Mouse (Mus musculus) heart, adult 2 months (tissue): ENCODE measurements around the gene Spcs2. TPM values are rescaled to one million over a fixed set of nuclear protein-coding genes. Genes with fewer than 3 reads are reported as not detected.

Experiments
- DNase-seq, 2 experiments: peaks; one replicate each; pipeline ENCODE4 v3.0.0; 2021
- H3K27ac ChIP-seq: fragments of 200-600 bp; 2 replicates; pipeline ENCODE4 v1.8.1; 2022
- H3K27me3 ChIP-seq: fragments of 200-500 bp; 2 replicates; pipeline ENCODE4 v1.6.1; 2012; ENCODE audit warnings: mild to moderate bottlenecking, low read length, inconsistent platforms, mixed read lengths; ENCODE audit not compliant: control insufficient read depth, insufficient read depth
- H3K36me3 ChIP-seq: fragments of 200-500 bp; 2 replicates; pipeline ENCODE4 v1.6.1; 2012; ENCODE audit warnings: low read length, inconsistent platforms; ENCODE audit not compliant: control insufficient read depth, insufficient read depth
- H3K4me1 ChIP-seq: fragments of 200-500 bp; 2 replicates; pipeline ENCODE4 v1.6.1; 2011; ENCODE audit warnings: low read length; ENCODE audit not compliant: control insufficient read depth, insufficient read depth
- H3K4me3 ChIP-seq: fragments of 200-600 bp; 2 replicates; pipeline ENCODE4 v1.8.1; 2022
- H3K79me2 ChIP-seq: fragments of 200-500 bp; replicated peaks from 2 replicates; pipeline ENCODE4 v1.6.1; 2012; ENCODE audit warnings: mild to moderate bottlenecking, inconsistent platforms, low read length, moderate library complexity, mixed read lengths; ENCODE audit not compliant: control insufficient read depth, insufficient read depth
- H3K9ac ChIP-seq: fragments of 200-500 bp; 2 replicates; pipeline ENCODE4 v1.6.1; 2012; ENCODE audit warnings: low read depth, mild to moderate bottlenecking, control low read depth, inconsistent platforms, low read length, mixed read lengths
- CTCF ChIP-seq: fragments of 200-600 bp; IDR thresholded peaks from 2 replicates; pipeline ENCODE4 v1.8.1; 2022; ENCODE audit warnings: antibody characterized with exemption, mild to moderate bottlenecking, moderate library complexity
- EP300 ChIP-seq: fragments of 200-500 bp; IDR thresholded peaks from 2 replicates; pipeline ENCODE4 v1.6.1; 2011; ENCODE audit warnings: low read depth, low read length, control low read depth; ENCODE audit not compliant: insufficient read depth
- POLR2A ChIP-seq: fragments of 200-500 bp; IDR thresholded peaks from 2 replicates; pipeline ENCODE4 v1.6.1; 2011; ENCODE audit warnings: mild to moderate bottlenecking, low read depth, low read length, control low read depth; ENCODE audit not compliant: insufficient read depth
- WGBS: fragments of 180-500 bp; shearing (Covaris S2); methylation state at CpG from one replicate; pipeline ENCODE4 v1.1.7; 2018; 5-methylcytosine and 5-hydroxymethylcytosine counted together
- intact Hi-C: fragments of 180-260 bp; cut with DNase I; formaldehyde crosslinking; loops from one replicate; pipeline ENCODE4 v1.15.1; 2025
- polyA plus RNA-seq: library from polyadenylated mRNA; depleted of rRNA; stranded (reverse); fragments of >200 nt; gene quantifications from 2 replicates; pipeline ENCODE4 v1.2.3, GENCODE M21; 2012
- total RNA-seq, 2 experiments: library from RNA; stranded (reverse); gene quantifications; 2 replicates each; pipeline ENCODE4 v1.2.3; 2021

Spcs2 gene
- total and polyA plus RNA-seq, 3 experiments = 21.0 to 60.9 (median 58.8) TPM

GRCm38 (mm10) chr7:99851618-99852017 lies 11.6 kb downstream of the Spcs2 start:
- H3K27me3 ChIP-seq = no peaks in the 10 kb centered on the region
- intact Hi-C loops = no loop called here
- 0 out of 2 replicates have a peak, but pooled peaks cover 6% of the 10 kb centered on the region for H3K79me2 ChIP-seq
- no peak for DNase-seq
- TF ChIP-seq CTCF = no peak
- no peak for TF ChIP-seq EP300
- no peak for TF ChIP-seq POLR2A
- H3K36me3 ChIP-seq = peaks cover 3% of the 10 kb centered on the region
- peaks cover 2% of the 10 kb centered on the region for H3K4me1 ChIP-seq
- no peak overlapping the region for H3K4me3 ChIP-seq
- 64% methylated on average over 6 of the region's 6 CpGs for WGBS
- H3K27ac ChIP-seq = no peak overlapping the region
- no peak overlapping the region for H3K9ac ChIP-seq

GRCm38 (mm10) chr7:99851121-99851520 lies 12.1 kb downstream of the Spcs2 start:
- H3K27me3 ChIP-seq = no peaks in the 10 kb centered on the region
- DNase-seq = no peak
- WGBS = 71% methylated on average over 1 of the region's 1 CpGs
- no peak overlapping the region for H3K9ac ChIP-seq
- no peak overlapping the region for H3K4me3 ChIP-seq
- 0 out of 2 replicates have a peak, but pooled peaks cover 6% of the 10 kb centered on the region for H3K79me2 ChIP-seq
- H3K4me1 ChIP-seq = peaks cover 2% of the 10 kb centered on the region
- H3K27ac ChIP-seq = no peak overlapping the region
- TF ChIP-seq EP300 (no peak), CTCF (no peak), POLR2A (no peak)
- intact Hi-C loops = no loop called here
- peaks cover 7% of the 10 kb centered on the region for H3K36me3 ChIP-seq

GRCm38 (mm10) chr7:99850534-99850933 lies 12.7 kb downstream of the Spcs2 start:
- Histone ChIP-seq H3K9ac (no peak overlapping the region), H3K27me3 (no peaks in the 10 kb centered on the region), H3K27ac (no peak overlapping the region), H3K36me3 (peaks cover 11% of the 10 kb centered on the region), H3K4me1 (peaks cover 3% of the 10 kb centered on the region), H3K4me3 (no peak overlapping the region), H3K79me2 (0 out of 2 replicates have a peak, but pooled peaks cover 6% of the 10 kb centered on the region)
- intact Hi-C loops = no loop called here
- WGBS = 95% methylated on average over 5 of the region's 5 CpGs
- DNase-seq = no peak
- TF ChIP-seq EP300 = no peak
- no peak for TF ChIP-seq CTCF
- no peak for TF ChIP-seq POLR2A

GRCm38 (mm10) chr7:99845533-99846236 lies 17.6 kb downstream of the Spcs2 start:
- peaks cover 2% of the 10 kb centered on the region for H3K4me1 ChIP-seq
- H3K27ac ChIP-seq = peak overlapping the region; percentile 89
- intact Hi-C loops = no loop called here
- DNase-seq = no peak
- 0 out of 2 replicates have a peak, but pooled peaks cover 1% of the 10 kb centered on the region for H3K79me2 ChIP-seq
- no peaks in the 10 kb centered on the region for H3K27me3 ChIP-seq
- peaks cover 23% of the 10 kb centered on the region for H3K36me3 ChIP-seq
- H3K4me3 ChIP-seq = no peak overlapping the region
- no peak for TF ChIP-seq CTCF
- no peak for TF ChIP-seq POLR2A
- no peak for TF ChIP-seq EP300
- H3K9ac ChIP-seq = no peak overlapping the region; the same call in 1 of the 2 replicates
- 72% methylated on average over 8 of the region's 8 CpGs for WGBS

GRCm38 (mm10) chr7:99838241-99838640 lies 25.0 kb downstream of the Spcs2 start:
- H3K27me3 ChIP-seq = no peaks in the 10 kb centered on the region
- no peaks in the 10 kb centered on the region for H3K4me1 ChIP-seq
- DNase-seq = no peak
- intact Hi-C loops = no loop called here
- H3K4me3 ChIP-seq = no peak overlapping the region
- no peak overlapping the region for H3K27ac ChIP-seq
- H3K36me3 ChIP-seq = peaks cover 3% of the 10 kb centered on the region
- no peaks in the 10 kb centered on the region for H3K79me2 ChIP-seq
- 85% methylated on average over 3 of the region's 3 CpGs for WGBS
- H3K9ac ChIP-seq = no peak overlapping the region
- TF ChIP-seq EP300 = no peak
- no peak for TF ChIP-seq POLR2A
- 0 out of 2 replicates have a peak, but pooled peaks have one; percentile 5 for TF ChIP-seq CTCF

- Histone ChIP-seq H3K9ac (no peak overlapping the region), H3K4me1 (no peaks in the 10 kb centered on the region), H3K36me3 (peaks cover 3% of the 10 kb centered on the region), H3K27me3 (no peaks in the 10 kb centered on the region), H3K4me3 (no peak overlapping the region), H3K27ac (no peak overlapping the region), H3K79me2 (no peaks in the 10 kb centered on the region)
- TF ChIP-seq CTCF = no peak
- TF ChIP-seq EP300 = no peak
- no peak for TF ChIP-seq POLR2A
- WGBS = 60% methylated on average over 6 of the region's 6 CpGs
- intact Hi-C loops = no loop called here
- DNase-seq = no peak
These were observed 25.7 kb downstream of the Spcs2 start for GRCm38 (mm10) chr7:99837358-99838071.
